Mouse (Mus musculus) hindbrain, embryonic 10.5 days (tissue): Measurements from ENCODE around the gene Peli3. TPM values are rescaled to one million over a fixed set of nuclear protein-coding genes. Genes with fewer than 3 reads are reported as not detected.

Source experiments
- DNase-seq: peaks from one replicate; pipeline ENCODE4 v3.0.0-alpha.2; 2017; ENCODE audit warnings: low spot score
- H3K27ac ChIP-seq: fragments of 300-500 bp; sonication (generic); 2 replicates; pipeline ENCODE4 v1.5.1; 2016; ENCODE audit warnings: mild to moderate bottlenecking, moderate library complexity
- H3K27me3 ChIP-seq: fragments of 300-500 bp; sonication (generic); 2 replicates; pipeline ENCODE4 v1.6.1; 2016; ENCODE audit warnings: mild to moderate bottlenecking; ENCODE audit not compliant: poor library complexity, insufficient read depth, severe bottlenecking
- H3K36me3 ChIP-seq: fragments of 300-500 bp; sonication (generic); 2 replicates; pipeline ENCODE4 v1.6.1; 2016; ENCODE audit warnings: mild to moderate bottlenecking, moderate library complexity
- H3K4me1 ChIP-seq: fragments of 300-500 bp; sonication (generic); replicated peaks from 2 replicates; pipeline ENCODE4 v1.6.1; 2016; ENCODE audit warnings: mild to moderate bottlenecking
- H3K4me3 ChIP-seq: fragments of 300-500 bp; sonication (generic); 2 replicates; pipeline ENCODE4 v1.5.1; 2016; ENCODE audit warnings: mild to moderate bottlenecking, moderate library complexity
- H3K9me3 ChIP-seq: fragments of 300-500 bp; sonication (generic); 2 replicates; pipeline ENCODE4 v1.6.1; 2016; ENCODE audit warnings: mild to moderate bottlenecking, moderate library complexity
- WGBS: fragments of 180-500 bp; shearing (Covaris S2); methylation state at CpG from one replicate; pipeline ENCODE4 v1.1.7; 2016; 5-methylcytosine and 5-hydroxymethylcytosine counted together
- polyA plus RNA-seq: library from polyadenylated mRNA; unstranded; fragments of >200 nt; fragmentation: Nextera tagmentation; extraction: Ambion mirVana; gene quantifications from 2 replicates; pipeline ENCODE4 v1.2.1, GENCODE M21; 2016

Peli3 gene
- polyA plus RNA-seq, 1 experiment from 2014 or later, result 3.7 TPM

GRCm38 (mm10) chr19:4899888-4900287 is 43.0 kb downstream of the Peli3 start:
- H3K36me3 ChIP-seq, result peaks cover 54% of the 10 kb centered on the region
- H3K4me1 ChIP-seq, result 0 out of 2 replicates have a peak, but pooled peaks cover 5% of the 10 kb centered on the region
- no peak overlapping the region for H3K27ac ChIP-seq
- H3K27me3 ChIP-seq, result no peaks in the 10 kb centered on the region
- no peak for DNase-seq
- H3K4me3 ChIP-seq, result no peak overlapping the region
- no peaks in the 10 kb centered on the region for H3K9me3 ChIP-seq
- WGBS, result 81% methylated on average over 3 of the region's 3 CpGs

GRCm38 (mm10) chr19:4898972-4899371 is 44.0 kb downstream of the Peli3 start:
- H3K36me3 ChIP-seq, result peaks cover 63% of the 10 kb centered on the region

GRCm38 (mm10) chr19:4896780-4897520 is 46.0 kb downstream of the Peli3 start:
- H3K4me3 ChIP-seq, result no peak overlapping the region
- H3K36me3 ChIP-seq, result peaks cover 62% of the 10 kb centered on the region
- 57% methylated on average over 21 of the region's 21 CpGs for WGBS
- H3K4me1 ChIP-seq, result 0 out of 2 replicates have a peak, but pooled peaks cover 5% of the 10 kb centered on the region
- no peaks in the 10 kb centered on the region for H3K27me3 ChIP-seq
- no peak for DNase-seq
- H3K27ac ChIP-seq, result no peak overlapping the region
- no peaks in the 10 kb centered on the region for H3K9me3 ChIP-seq

More at GRCm38 (mm10) chr19:4898972-4899371, 44.0 kb downstream of the Peli3 start:
- Histone ChIP-seq H3K9me3 (no peaks in the 10 kb centered on the region), H3K27me3 (no peaks in the 10 kb centered on the region), H3K4me3 (no peak overlapping the region), H3K27ac (no peak overlapping the region), H3K4me1 (0 out of 2 replicates have a peak, but pooled peaks cover 5% of the 10 kb centered on the region)
- DNase-seq, result no peak
- 75% methylated on average over 9 of the region's 9 CpGs for WGBS

GRCm38 (mm10) chr19:4891798-4892197 is 51.1 kb downstream of the Peli3 start:
- H3K9me3 ChIP-seq, result no peaks in the 10 kb centered on the region
- 89% methylated on average over 3 of the region's 3 CpGs for WGBS
- H3K27me3 ChIP-seq, result no peaks in the 10 kb centered on the region
- H3K36me3 ChIP-seq, result peaks cover 59% of the 10 kb centered on the region
- H3K4me1 ChIP-seq, result no peaks in the 10 kb centered on the region
- no peak for DNase-seq
- no peak overlapping the region for H3K4me3 ChIP-seq
- H3K27ac ChIP-seq, result no peak overlapping the region

GRCm38 (mm10) chr19:4889791-4890190 is 53.1 kb downstream of the Peli3 start:
- WGBS, result 88% methylated on average over 10 of the region's 10 CpGs
- no peak overlapping the region for H3K27ac ChIP-seq
- no peak overlapping the region for H3K4me3 ChIP-seq
- H3K36me3 ChIP-seq, result peaks cover 56% of the 10 kb centered on the region
- no peaks in the 10 kb centered on the region for H3K9me3 ChIP-seq
- H3K27me3 ChIP-seq, result no peaks in the 10 kb centered on the region
- no peak for DNase-seq
- no peaks in the 10 kb centered on the region for H3K4me1 ChIP-seq

GRCm38 (mm10) chr19:4883961-4884360 is 59.0 kb downstream of the Peli3 start:
- peaks cover 10% of the 10 kb centered on the region for H3K36me3 ChIP-seq
- H3K9me3 ChIP-seq, result no peaks in the 10 kb centered on the region
- peaks cover 14% of the 10 kb centered on the region for H3K4me1 ChIP-seq
- H3K27me3 ChIP-seq, result no peaks in the 10 kb centered on the region
- no peak for DNase-seq
- WGBS, result 85% methylated on average over 4 of the region's 4 CpGs
- no peak overlapping the region for H3K4me3 ChIP-seq
- no peak overlapping the region for H3K27ac ChIP-seq

Other genes starting within 250 kb of the Peli3 start
- gene Gm960, start 244.5 kb downstream of the Peli3 start, polyA plus RNA-seq, result 2.9 and 3.1 TPM in 2 replicates
- 12.7 and 20.6 TPM in 2 replicates for gene Sptbn2, start 232.0 kb downstream of the Peli3 start, polyA plus RNA-seq
- gene Rbm4b, start 186.6 kb downstream of the Peli3 start, polyA plus RNA-seq, result 108 and 124 TPM in 2 replicates
- 104 and 106 TPM in 2 replicates for gene Rbm4, start 149.2 kb downstream of the Peli3 start, polyA plus RNA-seq
- gene Gm21992, start 131.5 kb downstream of the Peli3 start, polyA plus RNA-seq, result 26.7 and 30.0 TPM in 2 replicates
- 126 and 130 TPM in 2 replicates for gene Rbm14, start 131.5 kb downstream of the Peli3 start, polyA plus RNA-seq
- 46.9 and 49.6 TPM in 2 replicates for gene Ccs, start 103.8 kb downstream of the Peli3 start, polyA plus RNA-seq
- gene Ccdc87, start 103.8 kb downstream of the Peli3 start, polyA plus RNA-seq, result 0.11 and 0.33 TPM in 2 replicates
- 38.8 and 52.5 TPM in 2 replicates for gene Ctsf, start 88.0 kb downstream of the Peli3 start, polyA plus RNA-seq
- 3.8 and 12.1 TPM in 2 replicates for gene Actn3, start 65.2 kb downstream of the Peli3 start, polyA plus RNA-seq
- 17.6 and 19.5 TPM in 2 replicates for gene Zdhhc24, start 64.5 kb downstream of the Peli3 start, polyA plus RNA-seq
- 7.9 and 8.3 TPM in 2 replicates for gene Bbs1, start 36.5 kb downstream of the Peli3 start, polyA plus RNA-seq
- 204 and 218 TPM in 2 replicates for gene Dpp3, start 14.8 kb downstream of the Peli3 start, polyA plus RNA-seq
- 157 and 163 TPM in 2 replicates for gene Mrpl11, start 19.0 kb upstream of the Peli3 start, polyA plus RNA-seq
- gene Npas4, start 47.2 kb upstream of the Peli3 start, polyA plus RNA-seq, result not detected in 2 replicates
- gene Slc29a2, start 80.7 kb upstream of the Peli3 start, polyA plus RNA-seq, result 5.5 and 8.4 TPM in 2 replicates
- gene B4gat1, start 95.7 kb upstream of the Peli3 start, polyA plus RNA-seq, result 38.8 and 41.6 TPM in 2 replicates
- gene AC124502.3, start 95.8 kb upstream of the Peli3 start, polyA plus RNA-seq, result 2.4 and 3.2 TPM in 2 replicates
- gene Brms1, start 98.2 kb upstream of the Peli3 start, polyA plus RNA-seq, result 86.8 and 91.8 TPM in 2 replicates
- gene Rin1, start 107.4 kb upstream of the Peli3 start, polyA plus RNA-seq, result 2.3 and 3.0 TPM in 2 replicates
- 26.9 and 39.1 TPM in 2 replicates for gene Cd248, start 125.0 kb upstream of the Peli3 start, polyA plus RNA-seq
- gene Tmem151a, start 142.4 kb upstream of the Peli3 start, polyA plus RNA-seq, result 1.5 and 1.8 TPM in 2 replicates
- 87.1 and 92.0 TPM in 2 replicates for gene Yif1a, start 145.4 kb upstream of the Peli3 start, polyA plus RNA-seq
- gene Cnih2, start 155.4 kb upstream of the Peli3 start, polyA plus RNA-seq, result 42.1 and 115 TPM in 2 replicates
- 270 and 303 TPM in 2 replicates for gene Rab1b, start 163.9 kb upstream of the Peli3 start, polyA plus RNA-seq
- gene Klc2, start 175.4 kb upstream of the Peli3 start, polyA plus RNA-seq, result 35.5 and 45.8 TPM in 2 replicates